Mouse (Mus musculus) megakaryocyte, adult 5-6 weeks (primary cell): Measurements from ENCODE around the gene Nelfcd. TPM values are rescaled to one million over a fixed set of nuclear protein-coding genes. Genes with fewer than 3 reads are reported as not detected.
A peak's percentile ranks its signal among the peaks of the same experiment; 100 is the strongest.

Source experiments
- ATAC-seq: 2 replicates; pipeline ENCODE4 v1.8.0; 2016; ENCODE audit warnings: mild to moderate bottlenecking, inconsistent platforms; ENCODE audit not compliant: poor library complexity, severe bottlenecking
- total RNA-seq, 2 experiments: library from RNA; stranded (forward) in 1 of 2; stranded (reverse) in 1 of 2; fragments of 153-499, 151-499 nt in 1 of 2; fragments of 221-1000, 200-1000 nt in 1 of 2; gene quantifications; 2 replicates each; pipeline versions ENCODE4 v1.2.3 to v1.2.4; 2015 to 2017

Gene Nelfcd
- 24.5 and 25.5 TPM in 2 replicates for total RNA-seq (2015)
- total RNA-seq (2017): 26.3 and 39.0 TPM in 2 replicates

- ATAC-seq: peak; percentile 93
Observed at GRCm38 (mm10) chr2:174415731-174416310, at the start of gene Nelfcd. Nelfcd (plus strand) TSS chr2:174415804.

GRCm38 (mm10) chr2:174366571-174366970 is 49.0 kb upstream of the Nelfcd start:
- ATAC-seq: no peak

- ATAC-seq: no peak
Observed at GRCm38 (mm10) chr2:174381021-174381420, 34.6 kb upstream of the Nelfcd start.

- ATAC-seq: no peak
Observed at GRCm38 (mm10) chr2:174391936-174392335, 23.7 kb upstream of the Nelfcd start.

GRCm38 (mm10) chr2:174392554-174392953 is 23.1 kb upstream of the Nelfcd start:
- ATAC-seq: no peak

- ATAC-seq: peak; percentile 51; the same call in 1 of the 2 replicates
Observed at GRCm38 (mm10) chr2:174393383-174393782, 22.2 kb upstream of the Nelfcd start.

- no peak for ATAC-seq
Observed at GRCm38 (mm10) chr2:174396643-174397042, 19.0 kb upstream of the Nelfcd start.

GRCm38 (mm10) chr2:174397065-174397464 is 18.5 kb upstream of the Nelfcd start:
- no peak for ATAC-seq

- ATAC-seq: no peak
Observed at GRCm38 (mm10) chr2:174397881-174398280, 17.7 kb upstream of the Nelfcd start.

- no peak for ATAC-seq
Observed at GRCm38 (mm10) chr2:174400396-174400795, 15.2 kb upstream of the Nelfcd start.

GRCm38 (mm10) chr2:174410222-174410621 is 5.4 kb upstream of the Nelfcd start:
- ATAC-seq: no peak

- no peak for ATAC-seq
Observed at GRCm38 (mm10) chr2:174413127-174413526, 2.5 kb upstream of the Nelfcd start.

GRCm38 (mm10) chr2:174415001-174415730 is 438 bp upstream of the Nelfcd start:
- ATAC-seq: no peak

- ATAC-seq: no peak
Observed at GRCm38 (mm10) chr2:174421107-174421506, 5.5 kb downstream of the Nelfcd start.

GRCm38 (mm10) chr2:174424301-174425085 is 8.9 kb downstream of the Nelfcd start:
- no peak for ATAC-seq

- no peak for ATAC-seq
Observed at GRCm38 (mm10) chr2:174426856-174427255, 11.3 kb downstream of the Nelfcd start.

GRCm38 (mm10) chr2:174428076-174428835 is 12.7 kb downstream of the Nelfcd start:
- ATAC-seq: no peak

GRCm38 (mm10) chr2:174428996-174429591 is 13.5 kb downstream of the Nelfcd start:
- no peak for ATAC-seq

- no peak for ATAC-seq
Observed at GRCm38 (mm10) chr2:174434943-174435342, 19.3 kb downstream of the Nelfcd start.

GRCm38 (mm10) chr2:174436076-174436701 is 20.6 kb downstream of the Nelfcd start:
- peak; percentile 44 for ATAC-seq
